Mouse (Mus musculus) cerebellum, adult (tissue): ENCODE measurements at regions not wholly inside any gene's neighbourhood (a gene's known extent, or its start where the extent isn't known, plus 50 kb on each side); places are given as distances from the start of the nearest gene placed in this dataset.
"Not testable (repeated sequence)": the region's sequence is repeated elsewhere in the genome, so short reads cannot be mapped to it uniquely, and the experiment has no call there.

Experiments used
- ATAC-seq: cut with Nextera tagmentation; 2 replicates; pipeline ENCODE4 v1.9.2; 2017; ENCODE audit warnings: mild to moderate bottlenecking, moderate library complexity, mixed read lengths; ENCODE audit not compliant: insufficient number of reproducible peaks, low FRiP score, low TSS enrichment

DNA sequence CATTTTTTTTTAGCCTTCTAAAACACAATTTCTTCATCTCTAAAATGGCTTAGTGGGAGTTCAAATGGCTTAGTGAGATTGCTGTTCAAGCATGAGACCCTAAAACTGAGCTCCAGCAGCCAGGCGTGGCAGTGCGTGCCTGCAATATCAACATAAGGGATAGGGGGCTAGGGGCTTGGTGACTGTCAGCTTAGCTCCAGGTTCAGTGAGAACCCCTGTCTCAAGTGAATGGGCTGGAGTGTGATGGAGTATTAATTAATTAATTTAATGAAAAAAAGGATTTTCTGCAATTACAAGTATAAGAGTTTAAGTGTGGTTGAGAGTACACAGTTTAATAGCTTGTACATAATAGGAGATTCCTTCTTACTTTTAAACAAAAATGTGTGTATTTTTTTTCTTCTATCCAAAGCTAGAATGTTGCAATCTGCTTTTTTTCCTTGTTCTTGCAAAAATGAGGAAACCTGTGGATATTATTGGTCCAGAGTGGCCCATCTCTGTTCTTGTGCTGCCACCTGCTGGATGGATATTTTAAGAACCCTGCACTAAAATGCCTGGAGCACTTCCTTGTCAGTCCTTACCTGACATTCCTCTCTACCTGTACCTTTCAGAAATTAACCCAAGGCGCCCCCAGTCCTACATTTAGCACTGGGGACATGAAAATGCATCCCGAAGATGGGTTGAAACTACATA, 54.0 kb upstream of the Usp47 start:
- ATAC-seq = peak; percentile 58; the same call in 1 of the 2 replicates

DNA sequence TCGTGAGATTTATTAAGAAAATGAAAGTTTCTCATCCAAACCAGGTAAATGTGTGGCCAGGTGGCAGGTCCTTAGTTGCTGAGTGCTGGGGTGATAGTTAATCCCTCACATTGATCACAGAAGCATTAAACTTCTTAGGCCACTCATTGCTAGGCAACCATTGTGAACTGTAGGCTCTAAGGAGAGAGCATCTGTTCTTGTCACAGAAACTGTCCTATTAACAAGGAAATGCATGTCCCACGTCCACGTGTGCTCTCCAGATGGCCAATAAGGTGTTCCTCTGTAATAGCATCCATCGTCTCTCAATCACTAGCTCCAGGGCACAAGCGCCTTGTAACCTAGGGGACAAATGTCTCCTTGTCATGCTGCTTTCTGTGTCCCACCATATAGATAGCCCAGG, 55.0 kb upstream of the Usp47 start:
- no peak for ATAC-seq

DNA sequence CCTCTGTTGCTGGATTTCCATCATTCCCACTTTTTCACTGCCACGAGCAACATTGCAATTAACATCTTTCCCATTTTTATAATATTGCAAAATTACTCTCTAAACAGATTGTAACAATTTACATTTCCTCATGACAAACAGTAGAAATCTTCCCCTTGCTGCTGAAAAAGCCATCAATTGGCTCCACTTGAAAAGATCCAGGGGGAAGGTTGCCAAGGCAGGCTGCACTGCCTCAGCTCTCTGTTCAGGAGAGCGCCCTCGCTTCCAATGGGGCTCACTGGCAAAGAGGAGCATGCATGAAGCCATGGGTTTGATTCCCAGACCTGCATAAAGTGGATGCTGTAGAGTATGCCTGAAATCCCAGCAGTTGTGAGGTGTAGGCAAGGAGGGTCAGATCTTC, 56.6 kb upstream of the Usp47 start:
- ATAC-seq = no peak

DNA sequence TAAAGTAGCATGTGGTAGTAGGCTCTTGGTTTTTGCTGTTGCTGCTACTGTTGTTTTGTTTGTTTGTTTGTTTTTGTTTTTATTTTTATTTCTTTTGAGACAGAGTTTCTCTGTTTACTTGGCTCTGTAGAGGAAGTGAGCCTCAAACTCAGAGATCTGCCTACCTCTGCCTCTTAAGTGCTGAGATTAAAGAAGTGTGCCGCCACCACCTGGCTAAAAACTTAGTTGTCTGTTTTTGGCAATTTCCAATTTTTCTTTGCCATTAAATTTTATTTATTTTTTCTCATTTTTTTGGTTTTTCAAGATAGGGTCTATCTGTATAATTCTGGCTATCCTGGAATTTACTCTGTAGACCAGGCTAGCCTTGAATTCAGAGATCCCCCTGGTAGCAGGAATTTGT, 59.3 kb upstream of the Usp47 start:
- ATAC-seq = no peak

DNA sequence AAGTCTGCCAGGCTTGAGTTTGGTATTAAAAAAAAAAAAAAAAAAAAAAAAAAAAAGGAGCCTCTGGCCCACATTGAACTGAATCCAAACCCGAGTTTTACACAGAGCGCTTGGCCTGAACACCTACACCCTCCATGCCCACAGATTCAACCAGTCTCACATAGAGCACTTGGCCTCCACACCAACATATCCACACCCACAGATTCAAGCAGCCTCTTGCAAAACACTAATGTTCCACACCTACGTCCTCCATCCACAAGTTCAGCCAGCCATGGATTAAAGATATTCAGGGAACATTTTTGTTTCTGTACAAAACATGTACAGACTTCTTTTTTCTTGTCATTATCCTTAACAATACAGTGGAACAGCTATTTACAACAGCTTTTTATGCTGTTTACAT, 63.3 kb upstream of the Usp47 start:
- ATAC-seq = no peak

DNA sequence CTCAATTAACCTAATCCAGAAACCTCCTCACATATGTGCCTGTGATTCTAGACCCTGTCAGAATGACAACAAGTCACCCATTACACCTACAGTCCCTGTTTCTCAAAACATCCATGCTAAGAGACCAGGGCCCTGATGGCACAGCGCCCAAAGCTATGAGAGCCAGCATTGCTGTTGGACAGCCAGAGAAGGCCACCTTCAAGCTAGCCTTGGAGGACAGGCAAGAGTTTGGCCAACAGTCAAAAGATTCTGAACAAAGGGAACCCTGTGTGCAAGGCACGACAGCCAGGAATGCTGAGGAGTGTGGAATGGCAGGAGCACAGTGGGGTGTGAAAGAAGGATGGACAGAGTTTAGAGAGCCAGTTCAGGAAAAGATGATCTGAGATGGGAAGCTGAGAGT, 66.6 kb upstream of the Usp47 start:
- ATAC-seq = no peak

DNA sequence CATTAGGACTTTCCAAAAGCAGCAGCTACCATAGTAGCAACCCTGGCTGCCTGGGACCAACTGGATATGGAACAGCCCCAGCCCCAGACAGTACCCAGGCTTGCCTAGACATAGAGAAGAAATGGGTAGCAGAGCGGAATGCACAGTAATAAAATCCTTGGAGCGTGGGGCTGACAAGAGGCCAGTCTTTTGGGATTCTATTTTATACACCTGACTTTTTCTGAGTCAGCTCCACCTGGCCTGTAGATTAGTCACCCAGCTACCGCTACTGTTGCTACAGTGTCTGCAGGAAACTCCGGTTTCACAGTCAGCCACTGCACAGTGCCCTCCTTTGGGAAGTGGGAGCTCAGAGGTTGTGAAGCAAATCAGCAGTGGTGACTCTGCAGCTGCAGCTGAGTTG, 83.7 kb upstream of the Usp47 start:
- ATAC-seq = no peak

DNA sequence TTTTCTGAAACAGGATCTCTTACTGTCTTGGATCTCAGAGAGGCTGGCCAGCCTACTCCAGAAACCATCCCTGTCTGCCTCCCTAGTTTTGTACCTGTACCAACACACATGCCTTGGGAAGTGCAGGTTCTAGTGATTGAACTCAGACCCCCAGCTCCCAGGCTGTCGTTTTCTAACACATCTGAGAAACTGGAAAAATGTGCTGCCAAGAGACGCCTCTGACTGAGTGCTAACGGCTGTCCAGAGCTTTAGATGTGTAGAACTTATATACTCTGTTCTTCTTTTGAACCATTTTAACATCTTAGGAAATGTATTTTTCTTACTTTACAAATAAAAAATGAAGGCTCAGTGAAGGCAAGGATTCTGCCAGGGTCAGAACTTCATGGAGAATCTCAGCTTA, 85.8 kb upstream of the Usp47 start:
- ATAC-seq = no peak

DNA sequence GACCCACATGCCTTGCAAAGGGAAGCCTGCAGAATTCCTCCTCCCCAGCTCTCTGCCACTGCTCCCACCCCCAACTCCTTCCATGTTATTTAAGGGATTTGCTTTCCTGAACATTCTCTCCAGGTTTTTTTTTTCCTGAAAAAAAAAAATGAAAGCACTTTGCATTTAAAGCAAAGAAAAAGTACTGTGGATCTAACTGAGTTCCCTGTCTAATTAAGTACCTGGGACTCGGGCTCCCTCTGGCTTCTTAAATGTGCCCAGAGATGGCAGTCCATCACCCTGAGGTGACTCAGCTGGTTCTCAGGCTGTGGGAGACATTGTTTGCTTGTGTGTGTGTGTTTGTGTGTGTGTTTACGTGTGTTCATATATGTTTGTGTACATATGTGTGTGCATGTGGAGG, 86.2 kb upstream of the Usp47 start:
- no peak for ATAC-seq

DNA sequence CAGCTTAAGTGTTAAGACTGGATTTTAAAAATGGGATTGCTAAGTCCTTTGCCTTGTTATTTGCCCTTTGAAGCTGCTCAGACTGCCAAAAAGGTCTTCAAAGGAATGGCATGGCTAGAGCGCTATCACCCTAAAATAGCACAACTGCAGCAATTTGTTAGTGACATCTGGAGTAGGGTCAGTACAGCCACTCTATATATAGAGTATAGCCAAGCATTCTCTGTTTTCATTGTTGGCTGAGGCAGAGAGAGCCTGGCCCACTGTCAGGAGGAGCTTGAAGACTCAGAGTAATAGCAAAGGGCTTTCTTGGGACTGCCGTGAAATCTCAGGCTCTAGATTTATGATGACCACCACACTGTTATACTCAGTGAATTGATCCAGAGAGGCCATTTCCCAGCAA, 90.6 kb upstream of the Usp47 start:
- no peak for ATAC-seq

DNA sequence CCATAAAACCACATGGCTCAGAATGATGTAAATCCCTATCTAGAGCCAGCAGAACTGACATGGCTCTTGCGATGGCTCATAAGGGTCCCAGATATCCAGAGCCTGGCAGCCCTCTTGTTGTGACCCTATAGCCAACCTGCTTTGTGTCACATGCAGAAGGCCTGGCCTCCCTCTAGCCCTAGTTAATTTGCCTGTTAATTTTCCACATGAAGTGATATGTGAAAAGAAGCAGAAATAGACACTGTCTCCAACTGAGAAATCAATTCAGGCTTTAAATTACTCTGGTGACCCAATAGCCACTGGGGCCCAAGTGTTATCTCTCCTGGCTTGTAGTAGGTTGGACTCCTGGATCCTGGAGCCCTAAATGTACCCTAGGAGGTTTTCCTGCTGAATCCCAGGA, 103.3 kb upstream of the Usp47 start:
- no peak for ATAC-seq

DNA sequence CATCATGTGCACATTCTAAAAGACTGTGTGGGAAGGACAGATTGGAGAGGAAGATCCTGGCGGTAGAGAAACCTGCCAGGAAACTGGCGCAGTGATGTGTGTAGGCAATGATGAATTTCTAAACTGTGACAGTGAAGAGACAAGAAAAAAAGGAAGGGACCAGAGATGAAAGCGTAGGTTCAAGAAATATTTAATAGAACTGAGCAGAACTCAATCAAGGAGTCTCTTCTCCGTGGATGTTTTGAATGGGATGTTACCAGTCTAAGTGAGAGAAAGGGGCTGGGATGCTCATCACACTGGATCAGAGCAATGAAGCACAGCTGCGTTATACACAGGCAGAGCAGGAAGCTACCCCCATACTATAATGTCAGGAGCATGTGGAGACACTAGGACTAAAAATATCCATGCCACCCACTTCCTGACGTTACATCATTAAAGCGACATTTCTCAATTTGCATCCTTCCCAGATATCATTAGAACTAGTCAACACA, 119.5 kb upstream of the Usp47 start:
- ATAC-seq = no peak

DNA sequence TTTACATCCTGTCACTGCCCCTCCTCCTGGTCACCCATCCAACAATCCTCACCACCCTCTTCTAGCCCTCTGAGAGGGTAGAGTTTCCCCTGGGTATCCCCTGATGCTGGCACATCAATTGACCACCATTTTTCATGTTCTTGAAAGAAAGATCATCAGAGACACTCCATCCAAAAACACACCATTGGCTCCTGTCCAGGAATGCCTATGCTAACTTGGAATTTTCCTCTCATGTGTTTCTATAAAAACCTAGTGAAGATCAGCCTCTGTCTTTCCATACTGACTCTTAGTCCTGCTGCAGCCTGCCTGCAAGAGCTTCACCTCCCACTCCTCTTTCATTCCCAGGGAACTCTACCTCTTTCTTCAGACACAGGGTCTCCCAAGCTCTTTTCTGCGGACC, 117.2 kb upstream of the Galnt18 start:
- no peak for ATAC-seq

DNA sequence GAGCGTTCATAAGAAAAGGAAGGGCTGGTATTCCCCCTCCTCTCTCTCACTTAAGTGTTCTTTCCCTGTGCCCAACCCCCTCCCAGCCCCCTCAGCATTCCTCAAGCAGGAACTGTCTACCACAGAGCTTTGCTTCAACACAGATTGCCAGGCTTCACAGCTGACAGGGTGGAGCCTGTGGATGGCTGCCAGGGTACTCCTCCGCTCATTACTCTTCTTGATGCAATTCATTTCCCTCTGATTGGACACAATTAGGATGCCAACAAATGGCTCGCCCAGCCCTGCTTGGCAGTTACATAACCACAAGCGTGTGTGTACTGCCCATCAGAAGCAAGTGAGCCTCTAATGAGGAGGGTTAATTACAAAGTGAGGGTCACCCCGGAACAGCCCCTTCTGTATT, 116.5 kb upstream of the Galnt18 start:
- ATAC-seq = peak; percentile 94

DNA sequence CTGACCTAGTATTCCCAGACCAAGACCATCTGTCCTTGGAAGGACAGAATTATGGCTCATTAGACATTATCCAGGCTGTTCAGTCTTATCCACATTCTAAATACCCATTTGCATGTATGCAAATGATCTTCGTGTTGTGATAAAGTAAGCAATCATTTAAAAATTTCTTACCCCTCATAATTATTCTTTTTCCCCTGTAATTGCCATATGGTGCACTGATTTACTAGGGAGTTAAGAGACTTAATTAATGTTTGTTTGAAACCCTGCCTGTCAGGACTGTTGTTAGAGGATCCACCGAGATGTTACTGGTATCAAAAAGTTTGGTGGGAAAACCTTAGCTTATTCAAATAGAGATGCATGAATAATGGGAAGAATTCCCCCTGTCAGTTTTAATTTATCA, 103.2 kb upstream of the Galnt18 start:
- no peak for ATAC-seq

DNA sequence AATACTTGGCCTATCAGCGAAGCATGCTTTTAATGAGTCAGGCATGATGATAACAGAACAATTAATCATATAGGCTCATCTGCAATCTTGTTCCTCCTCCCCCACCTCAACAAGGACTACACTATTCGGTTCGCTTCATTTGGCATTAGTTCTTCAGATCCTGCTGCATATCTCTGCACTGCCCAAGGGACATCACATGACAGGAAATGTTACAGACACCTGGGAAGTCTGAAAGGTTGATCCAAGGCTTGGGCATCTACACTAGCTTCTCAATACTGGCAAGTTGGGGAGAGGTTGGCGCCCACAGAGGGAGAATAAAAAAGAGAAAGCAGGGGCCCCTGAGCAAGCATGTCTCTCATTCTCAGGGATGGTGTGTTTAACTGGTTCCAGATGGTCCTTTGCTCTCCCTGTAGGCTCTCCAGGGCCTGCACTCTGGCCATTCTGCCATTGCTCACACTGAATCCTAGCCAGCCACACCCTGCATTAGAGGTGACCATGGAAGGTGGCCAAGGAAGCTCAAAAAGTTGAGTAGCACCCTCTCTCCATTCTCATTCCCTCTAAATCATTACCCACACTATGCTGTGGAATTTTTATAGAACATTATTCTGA, 100.4 kb upstream of the Galnt18 start:
- no peak for ATAC-seq

DNA sequence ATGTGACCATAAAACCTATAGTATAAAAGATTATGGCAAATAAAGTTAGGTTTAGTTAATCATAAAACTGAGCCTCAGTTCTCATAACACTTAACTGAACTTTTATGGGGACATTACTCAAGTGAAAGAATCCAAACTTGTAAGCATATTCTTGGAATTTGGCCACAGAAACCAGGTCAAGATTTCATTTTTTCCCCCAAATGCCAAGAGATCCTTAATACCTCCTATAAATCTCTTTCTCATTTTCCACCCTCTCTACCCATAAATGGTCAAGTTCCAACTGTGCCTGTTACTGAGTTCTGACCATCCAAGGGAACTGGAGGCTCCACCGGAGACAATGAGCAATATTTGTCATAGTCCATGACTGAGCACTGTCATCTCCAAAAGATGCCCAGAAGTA, 97.8 kb upstream of the Galnt18 start:
- ATAC-seq = no peak

DNA sequence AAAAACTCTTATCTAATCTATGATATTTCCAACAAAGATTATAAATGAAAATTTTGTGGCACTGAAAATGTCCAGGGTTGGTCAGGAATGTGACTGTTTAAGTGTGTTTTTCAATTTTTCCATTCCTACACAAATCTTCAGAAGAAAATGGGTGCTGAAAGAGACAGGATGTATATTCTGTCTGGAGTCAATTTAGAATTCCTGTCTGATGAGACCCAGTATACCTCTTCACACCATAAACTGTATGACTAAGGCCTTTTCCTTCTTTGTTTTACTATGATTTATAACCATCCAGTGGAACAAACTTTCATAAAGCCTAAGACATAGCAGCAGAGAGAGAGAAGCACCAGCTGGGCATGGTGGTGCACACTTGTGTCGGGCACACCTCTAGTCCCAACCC, 96.2 kb upstream of the Galnt18 start:
- ATAC-seq = no peak

DNA sequence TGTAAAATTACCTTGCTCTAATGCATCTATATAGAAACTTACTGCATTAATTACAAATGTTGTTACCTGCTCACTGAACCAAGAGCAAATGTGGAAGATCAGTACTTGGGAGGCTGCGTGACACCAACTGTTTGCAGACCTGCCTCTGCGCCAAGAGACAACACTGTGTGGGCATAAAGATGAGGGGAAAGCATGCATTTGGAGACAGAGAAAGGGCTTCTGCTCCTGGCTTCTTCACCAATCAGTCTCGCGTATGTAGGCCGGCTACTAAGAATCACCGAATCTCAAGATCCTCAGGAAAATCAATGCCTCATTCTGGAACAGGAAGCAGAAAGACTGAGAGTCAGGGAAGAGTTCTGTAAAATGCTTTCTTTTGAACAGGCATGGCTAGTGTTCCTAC, 89.6 kb upstream of the Galnt18 start:
- ATAC-seq = no peak

DNA sequence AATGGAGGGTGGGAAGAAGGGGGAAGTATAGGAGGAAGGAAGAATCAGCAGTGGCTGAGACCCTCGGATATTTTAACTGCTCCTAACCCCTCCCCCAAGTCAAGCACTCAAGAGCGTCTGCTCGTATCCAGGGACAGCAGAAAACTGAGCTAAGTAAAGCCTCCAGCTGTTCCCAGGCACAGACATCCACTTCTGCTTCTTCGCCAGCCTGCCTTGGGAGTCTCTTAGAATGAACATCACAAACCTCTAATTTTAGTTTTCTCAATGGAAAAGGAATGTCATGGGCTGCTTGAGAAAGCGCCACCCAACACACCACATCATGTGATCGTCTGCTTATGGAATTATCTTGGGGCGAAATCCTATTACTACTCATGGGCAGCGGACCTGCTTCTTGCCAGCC, 83.3 kb upstream of the Galnt18 start:
- ATAC-seq = no peak

DNA sequence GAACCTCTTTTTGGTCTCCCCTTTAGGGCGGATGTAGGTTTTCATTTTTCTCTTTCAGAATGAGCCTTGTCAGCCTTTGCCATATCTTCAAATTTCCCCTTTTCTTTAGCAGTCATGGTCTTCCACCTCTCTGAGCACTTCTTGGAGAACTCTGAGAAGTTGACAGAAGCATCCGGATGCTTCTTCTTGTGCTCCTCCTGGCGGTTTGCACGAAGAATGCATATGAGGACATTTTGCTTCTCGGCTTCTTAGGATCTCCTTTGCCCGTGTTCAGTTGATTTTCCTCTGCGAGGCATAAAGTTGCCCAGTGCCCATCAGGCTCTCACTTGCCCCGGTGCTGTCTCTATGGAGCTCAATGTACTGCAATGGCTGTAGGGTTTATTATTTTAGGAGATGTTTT, 78.5 kb upstream of the Galnt18 start:
- not testable (repeated sequence) for ATAC-seq

DNA sequence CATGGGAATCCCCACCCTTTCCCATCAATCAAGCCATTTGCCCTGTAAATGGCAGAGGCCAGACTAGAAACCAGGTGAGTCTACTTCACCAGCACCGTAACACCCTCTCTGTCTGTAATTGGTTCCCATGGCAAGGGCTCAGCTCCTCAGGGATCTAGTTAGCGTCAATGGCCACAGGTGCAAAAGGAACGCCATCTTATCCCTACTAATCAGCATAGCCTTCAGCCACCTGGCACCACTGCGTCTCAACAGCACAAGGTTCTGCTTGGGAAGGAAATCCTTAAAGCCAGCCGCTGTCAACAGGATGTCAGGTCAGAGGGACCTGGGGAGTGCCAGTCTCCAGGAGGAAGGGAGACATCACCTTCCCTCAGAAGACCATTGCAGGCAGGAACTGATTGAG, 77.2 kb upstream of the Galnt18 start:
- ATAC-seq = no peak
